Mouse (Mus musculus): Measurements from ENCODE around the gene Uck1.
A peak's percentile ranks its signal among the peaks of the same experiment; 100 is the strongest.
"Not testable (repeated sequence)": the region's sequence is repeated elsewhere in the genome, so short reads cannot be mapped to it uniquely, and the experiment has no call there.

Uck1 gene

DNA sequence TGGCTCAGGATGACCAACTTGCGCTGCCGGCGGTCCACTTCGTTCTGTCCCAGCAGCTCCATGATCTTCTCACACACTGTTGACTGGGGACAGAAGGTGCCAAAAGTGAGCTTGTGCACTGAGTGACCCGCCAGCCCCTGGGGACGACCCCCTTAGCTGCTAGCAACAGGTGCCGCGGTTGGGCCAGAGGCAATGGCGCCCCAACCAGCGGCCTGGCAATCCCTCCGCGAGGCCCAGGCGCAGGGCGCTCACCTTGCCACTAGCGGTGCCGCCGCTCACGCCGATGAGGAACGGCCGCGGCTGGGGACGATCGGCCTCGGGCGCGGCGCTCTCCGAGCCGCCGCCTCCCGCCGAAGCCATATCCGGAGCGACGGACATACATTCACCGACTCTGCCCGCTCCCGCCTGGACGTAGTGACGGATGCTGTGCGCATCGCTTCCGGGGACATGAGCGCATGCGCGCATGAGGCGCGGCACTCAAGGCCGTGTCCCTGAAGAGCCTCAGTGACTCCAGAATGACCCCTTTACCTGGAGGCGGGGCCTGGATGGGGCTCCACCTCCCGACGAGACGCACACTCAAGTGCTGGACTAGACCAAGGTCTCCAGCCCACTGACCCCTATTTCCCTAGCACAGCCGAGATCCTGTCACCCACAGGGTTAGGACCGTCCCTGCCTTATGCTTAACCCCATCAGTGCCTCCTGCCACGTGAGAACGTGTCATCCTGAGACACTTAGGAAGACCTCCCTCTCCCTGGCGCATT, at the start of gene Uck1:
Gene Uck1 (minus strand): TSS at position 503 of the 761 bp plus-strand sequence.
- DNase-seq = peak; percentile 94

DNA sequence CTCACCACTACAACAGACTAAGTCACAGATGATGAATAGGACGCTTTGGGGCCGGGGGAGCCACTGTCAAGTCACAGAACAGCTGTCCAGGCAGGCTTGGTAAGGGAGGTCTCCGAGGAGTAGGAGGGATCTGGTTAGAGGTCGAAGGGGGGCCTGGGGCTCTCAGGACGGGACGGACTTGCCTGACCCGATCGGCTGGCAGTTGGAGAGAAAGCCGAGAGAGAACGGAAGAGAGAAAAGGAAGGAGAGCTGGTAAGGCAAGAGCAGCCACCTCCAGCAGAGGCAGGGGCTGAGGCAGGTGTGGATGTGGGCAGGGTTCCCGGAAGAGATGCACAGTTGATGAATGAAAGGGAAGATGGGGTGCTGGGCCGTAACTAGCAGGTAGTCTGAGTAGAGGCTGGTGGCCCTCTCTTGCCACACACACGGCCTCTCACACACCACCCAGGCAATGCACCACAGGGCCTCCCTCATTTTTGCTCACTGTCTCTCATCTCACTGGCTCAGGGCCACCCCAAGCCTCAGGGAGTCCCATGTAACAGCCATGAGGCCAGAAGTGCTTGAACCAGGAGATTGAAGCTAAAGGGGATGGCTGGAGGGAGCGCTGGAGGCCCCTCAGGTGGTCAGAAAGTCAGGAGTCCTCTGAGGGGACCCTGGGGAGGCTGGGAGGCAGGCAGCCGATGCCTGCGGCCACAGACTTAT, 49.1 kb upstream of the Uck1 start:
- no peak for DNase-seq

DNA sequence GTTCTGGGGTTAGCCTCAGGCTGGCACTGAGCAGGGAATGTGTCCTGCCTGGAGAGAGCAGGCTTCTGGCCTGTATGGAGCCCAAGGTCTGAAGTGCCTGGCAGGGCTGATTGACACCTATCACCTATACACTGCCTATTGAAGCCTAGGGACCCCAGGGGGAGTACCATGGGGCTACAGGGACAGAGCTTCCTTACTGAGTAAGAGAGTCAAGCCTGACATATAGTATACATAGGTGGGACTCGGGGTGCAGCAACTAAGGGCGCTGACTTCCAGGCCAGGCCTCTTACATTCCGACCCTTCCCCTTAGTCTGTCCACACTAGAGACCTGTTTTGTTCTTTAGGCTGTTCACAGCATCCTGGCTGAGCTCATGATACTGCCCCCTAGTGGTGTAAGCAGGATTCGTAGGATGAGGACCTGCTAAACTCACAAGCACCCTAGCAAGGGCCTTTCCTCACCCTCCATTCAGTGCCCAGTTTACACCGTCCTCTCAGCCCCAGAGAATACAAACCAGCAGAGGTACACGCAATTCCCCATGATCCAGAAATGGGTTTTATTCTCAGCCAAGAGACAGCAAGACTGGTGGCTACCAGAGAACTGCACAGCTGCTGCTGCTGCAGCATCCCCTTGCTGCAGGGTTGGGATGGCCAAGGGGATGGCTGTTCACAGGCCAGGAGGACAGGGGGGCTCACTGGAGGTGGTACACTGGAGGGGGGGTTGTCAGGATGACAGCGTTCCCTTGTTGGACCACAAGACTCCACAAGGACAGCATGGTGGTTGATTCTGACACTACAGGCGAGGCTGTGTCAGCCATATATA, 48.2 kb upstream of the Uck1 start:
- DNase-seq = peak; percentile 76

DNA sequence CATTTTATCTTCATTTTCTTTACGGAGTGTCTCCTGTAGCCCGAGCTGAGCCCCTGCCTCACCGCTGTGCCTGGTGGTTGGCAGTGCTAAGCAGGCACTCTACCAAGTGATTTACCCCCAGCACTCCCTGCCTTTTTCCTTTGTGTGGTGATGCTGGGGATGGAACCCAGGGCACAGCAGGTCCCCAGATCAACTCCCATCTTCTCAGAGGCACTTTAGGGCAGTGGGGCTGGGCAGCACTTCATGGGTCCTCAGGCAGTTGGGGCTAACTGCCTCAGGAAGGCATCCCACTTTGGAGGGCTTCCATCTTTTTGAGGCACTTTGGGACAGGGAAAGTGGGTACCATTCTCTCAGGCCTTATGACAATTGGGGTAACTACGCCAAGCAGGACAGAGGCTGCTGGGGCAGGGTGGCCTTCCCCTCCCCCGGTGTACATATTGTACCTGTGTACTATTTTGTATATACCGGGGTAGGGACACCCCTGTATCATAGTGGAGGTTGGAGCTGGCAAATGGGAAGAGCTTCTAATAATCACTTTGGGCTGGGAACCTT, 47.4 kb upstream of the Uck1 start:
- no peak for DNase-seq

DNA sequence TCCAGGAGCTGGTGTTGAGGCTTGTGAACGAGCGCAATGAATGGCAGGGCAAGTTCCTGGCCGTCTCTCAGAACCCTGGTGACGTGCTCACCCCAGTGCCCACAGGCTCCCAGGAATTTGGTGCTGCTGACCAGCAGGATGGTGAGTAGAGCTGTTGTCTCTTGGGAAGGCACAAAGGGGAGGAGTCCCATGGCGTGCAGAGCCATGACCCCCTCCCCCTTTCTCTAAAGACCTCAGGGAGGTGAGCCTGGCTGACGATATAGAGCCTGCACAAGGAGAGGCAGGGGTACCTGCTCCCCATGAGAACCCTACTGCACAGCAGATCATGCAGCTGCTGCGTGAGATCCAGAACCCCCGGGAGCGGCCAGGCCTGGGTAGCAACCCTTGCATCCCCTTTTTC, 46.2 kb upstream of the Uck1 start:
- DNase-seq = no peak

DNA sequence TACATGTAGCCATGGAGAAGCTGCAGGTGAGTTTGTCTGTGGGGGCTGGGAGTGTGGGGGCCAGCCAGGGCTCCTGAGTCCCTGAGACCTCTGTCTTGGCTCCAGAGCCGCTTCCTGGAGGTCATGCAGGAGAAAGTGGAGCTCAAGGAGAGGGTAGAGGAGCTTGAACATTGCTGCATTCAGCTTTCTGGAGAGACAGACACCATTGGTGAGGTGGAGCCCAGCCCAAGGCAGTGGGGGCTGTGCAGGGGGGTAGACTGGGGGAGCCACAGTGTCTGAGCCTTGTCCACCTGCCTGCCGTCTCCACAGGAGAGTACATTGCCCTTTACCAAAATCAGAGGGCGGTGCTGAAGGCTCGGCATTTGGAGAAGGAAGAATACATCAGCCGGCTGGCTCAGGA, 45.7 kb upstream of the Uck1 start:
- no peak for DNase-seq

DNA sequence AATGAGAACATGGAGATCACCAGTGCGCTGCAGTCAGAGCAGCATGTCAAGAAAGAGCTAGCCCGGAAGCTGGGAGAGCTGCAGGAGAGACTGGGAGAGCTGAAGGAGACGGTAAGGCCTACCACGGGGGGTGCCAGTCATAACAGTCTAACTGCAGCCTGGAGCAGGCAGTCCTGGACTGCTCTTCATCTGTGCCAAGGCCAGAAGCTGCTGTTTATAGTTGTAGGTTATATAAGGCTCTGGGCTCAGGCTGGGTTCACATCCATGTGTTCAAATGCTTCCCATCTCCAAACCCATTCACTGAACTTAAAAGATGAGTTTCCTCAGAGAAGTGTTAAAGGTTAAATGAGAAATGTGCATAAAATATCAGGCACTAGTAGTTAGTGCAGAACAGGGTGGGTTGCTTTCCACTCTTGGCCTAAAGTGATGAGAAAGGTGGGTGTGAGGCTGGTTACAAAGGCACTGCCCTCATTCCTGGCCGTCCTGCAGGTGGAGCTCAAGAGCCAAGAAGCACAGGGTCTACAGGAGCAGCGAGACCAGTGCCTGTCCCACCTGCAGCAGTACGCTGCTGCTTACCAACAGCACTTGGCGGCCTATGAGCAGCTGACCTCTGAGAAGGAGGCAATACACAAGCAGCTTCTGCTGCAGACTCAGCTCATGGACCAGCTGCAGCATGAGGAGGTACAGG, 44.3 kb upstream of the Uck1 start:
- DNase-seq = peak; percentile 61

DNA sequence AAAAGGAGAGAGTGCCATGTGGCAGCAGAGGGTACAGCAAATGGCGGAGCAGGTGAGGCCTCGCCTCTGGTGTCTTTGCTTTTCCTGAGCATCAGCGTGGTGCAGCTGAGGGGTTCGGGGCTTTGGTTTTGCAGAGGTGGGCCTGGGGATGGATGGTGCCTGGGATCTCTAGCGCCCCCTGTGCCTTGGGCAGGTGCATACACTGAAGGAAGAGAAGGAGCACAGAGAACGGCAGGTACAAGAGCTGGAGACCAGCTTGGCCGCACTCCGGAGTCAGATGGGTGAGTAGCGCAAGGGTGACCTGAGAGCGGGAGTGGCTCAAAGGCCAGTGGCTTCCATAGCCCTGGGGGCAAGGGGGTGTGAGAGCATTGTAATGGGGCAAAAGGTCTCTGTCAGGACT, 43.0 kb upstream of the Uck1 start:
- DNase-seq = no peak

DNA sequence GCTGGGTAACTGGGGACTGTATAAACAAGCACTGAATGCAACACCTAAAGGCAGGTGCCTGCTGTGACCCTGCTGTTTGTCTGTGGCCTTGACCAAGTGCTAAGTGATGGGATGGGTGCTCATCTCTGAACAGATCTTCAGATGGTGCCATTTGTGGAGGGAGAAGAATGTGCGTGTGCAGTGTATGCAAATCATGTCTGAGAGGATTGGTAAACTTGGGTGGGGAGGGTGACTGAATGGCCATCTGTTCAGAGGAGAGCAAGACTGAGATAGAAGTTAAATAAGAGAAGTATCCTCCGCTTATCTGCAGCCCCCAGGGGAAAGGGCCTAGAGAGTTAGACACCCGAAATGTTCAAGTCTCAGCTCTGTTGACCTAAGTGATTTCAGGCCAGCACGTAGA, 39.5 kb upstream of the Uck1 start:
- DNase-seq = no peak

DNA sequence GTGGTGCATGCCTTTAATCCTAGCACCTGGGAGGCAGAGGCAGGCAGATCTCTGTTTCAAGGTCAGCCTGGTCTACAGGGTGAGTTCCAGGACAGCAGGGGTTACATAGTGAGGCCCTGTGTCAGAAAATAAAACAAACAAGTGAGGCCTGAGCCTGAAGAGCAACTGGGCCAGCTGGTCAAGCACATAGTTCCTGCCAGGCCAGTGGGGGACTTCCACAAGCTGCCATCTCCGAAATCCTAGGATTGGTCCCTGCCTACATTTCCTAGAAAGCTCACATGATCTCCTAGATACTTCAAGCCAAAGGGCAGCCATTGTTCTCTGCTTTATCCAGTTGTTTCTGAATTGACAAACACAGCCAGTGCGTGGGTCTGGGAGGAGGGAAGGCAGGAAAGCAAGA, 35.9 kb upstream of the Uck1 start:
- not testable (repeated sequence) for DNase-seq

DNA sequence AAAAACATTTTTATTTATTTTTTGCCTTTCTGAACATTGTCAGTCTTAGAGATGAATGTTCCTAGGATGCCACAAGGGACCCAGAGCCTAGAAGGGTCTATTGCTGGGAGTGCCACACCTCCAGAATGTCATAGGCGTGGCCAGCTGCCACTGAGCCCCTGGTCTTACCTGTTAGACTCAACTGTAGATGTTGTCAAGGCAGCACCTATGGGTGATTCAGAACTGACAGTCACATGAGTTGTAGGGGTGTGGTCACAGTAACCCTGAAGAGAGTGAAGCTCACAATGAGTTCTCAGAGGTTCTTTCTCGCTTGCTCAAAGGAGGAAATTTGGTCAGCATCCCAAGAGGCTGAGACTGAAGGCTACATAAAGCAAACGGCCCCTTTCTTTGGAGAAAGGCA, 35.3 kb upstream of the Uck1 start:
- no peak for DNase-seq

DNA sequence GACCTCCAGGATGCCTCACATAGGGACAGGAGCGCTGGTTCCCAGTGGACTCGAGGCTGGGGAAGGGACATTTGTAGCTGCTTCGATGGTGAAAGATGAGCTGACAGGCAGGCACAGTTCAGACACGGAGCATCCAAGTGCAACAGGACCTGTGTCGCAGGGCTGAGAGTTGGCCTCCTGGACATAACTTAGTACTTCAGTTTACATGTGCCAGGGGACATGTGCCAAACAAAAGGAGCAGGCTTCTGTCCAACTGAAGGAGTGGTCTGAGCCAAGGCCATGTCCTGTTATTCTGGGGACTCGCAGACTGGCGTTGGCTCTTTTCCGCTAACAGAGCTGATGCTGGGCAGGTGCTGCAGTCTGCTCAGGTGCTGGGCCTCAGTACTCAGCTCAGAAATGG, 34.4 kb upstream of the Uck1 start:
- DNase-seq = peak; percentile 72

DNA sequence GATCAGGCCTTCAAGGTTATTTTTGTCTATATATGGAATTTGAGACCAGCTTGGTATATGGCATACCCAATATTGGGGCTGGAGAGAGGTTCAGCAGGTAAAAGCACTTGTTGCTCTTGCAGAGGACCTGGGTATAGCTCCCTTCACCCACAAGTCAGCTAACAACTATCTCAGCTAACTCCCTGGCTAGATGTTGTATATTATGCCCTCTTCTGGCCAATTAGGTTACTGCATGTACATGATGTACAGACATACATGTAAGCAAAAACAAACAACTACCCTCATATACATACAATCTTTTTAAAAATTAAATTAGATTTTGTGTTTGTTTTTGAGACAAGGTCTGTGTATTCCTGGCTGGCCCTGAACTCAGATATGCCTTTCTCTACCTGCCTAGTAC, 29.6 kb upstream of the Uck1 start:
- DNase-seq = peak; percentile 81

DNA sequence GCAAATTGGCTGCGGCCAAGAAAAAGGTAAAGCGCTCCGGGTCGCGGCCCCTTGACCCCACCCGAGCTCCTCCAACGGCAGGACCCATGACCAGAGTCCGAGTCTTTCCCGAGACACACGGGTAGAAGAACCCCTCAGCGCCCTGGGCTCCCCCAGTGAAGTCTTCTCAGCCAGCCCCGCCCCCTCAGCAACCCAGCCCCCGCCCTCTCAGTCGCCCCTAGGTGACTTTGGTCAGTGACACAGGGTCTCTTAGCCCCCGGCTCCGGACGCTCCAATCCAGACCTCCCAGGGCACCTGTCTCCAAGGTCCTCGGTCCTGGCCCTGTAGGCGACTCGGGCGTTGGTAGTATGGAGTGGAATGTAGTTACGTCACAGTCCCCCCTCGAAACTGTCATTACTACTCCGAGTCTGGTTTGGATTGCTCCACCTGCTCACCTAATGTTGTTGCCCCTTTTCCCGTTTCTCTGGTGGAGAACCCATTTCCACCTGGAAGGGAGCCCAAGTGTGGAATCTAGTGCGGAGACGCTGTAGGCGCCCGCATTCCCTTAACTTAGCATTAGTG, 28.5 kb upstream of the Uck1 start:
- DNase-seq = peak; percentile 57

DNA sequence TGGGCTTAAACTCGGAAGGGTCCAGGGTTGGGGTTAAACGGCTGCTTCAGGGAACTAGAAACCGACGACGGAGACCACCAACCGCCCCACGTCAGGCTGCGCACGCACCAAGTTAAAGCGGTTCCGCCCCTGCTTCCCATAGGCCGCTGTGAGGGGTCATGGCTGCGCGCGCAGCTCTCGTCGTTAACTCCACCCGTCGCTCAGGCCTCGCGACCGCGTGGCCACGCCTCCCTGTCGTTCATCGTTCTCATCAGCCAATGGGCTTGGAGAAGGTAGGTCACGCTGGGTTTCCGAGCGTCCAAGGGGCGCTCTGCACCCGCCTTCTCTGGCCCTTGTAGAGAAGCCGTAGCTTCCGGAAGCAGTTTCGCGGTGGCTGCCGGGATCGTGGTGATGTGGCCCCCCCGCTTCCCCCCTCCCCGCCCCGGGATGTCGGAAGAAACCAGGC, 28.0 kb upstream of the Uck1 start, which contains the start of gene Swi5:
Gene Swi5 (minus strand): TSS at position 153 of the 445 bp plus-strand sequence.
- DNase-seq = peak; percentile 100

DNA sequence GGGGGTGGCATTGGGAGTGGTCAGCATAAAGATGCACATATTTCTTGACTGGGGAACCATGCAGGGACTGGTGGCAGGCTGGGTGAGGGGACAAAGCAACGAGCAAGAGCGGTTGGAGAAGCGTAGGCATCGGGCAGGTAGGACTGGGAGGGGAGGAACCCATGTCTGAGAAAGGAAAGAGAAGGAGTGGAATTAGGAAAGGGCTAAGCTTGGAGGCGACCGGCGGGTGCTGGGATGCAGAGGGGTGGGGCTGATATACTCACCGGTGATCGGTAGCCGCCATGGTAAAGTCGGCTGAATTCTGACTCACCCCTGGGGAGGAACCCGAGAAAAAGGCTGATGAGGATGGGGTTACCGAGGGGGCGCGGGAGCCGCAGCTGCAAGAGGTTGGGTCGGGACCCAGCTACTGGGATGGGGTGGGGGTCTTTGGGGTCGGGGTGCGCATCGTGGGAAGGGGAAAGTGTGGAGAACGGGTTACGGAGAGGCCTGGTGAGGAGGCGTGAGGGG, 27.4 kb upstream of the Uck1 start, which contains the start of gene Golga2:
Gene Golga2 (plus strand): TSS at position 51 of the 507 bp plus-strand sequence.
- no peak for DNase-seq

DNA sequence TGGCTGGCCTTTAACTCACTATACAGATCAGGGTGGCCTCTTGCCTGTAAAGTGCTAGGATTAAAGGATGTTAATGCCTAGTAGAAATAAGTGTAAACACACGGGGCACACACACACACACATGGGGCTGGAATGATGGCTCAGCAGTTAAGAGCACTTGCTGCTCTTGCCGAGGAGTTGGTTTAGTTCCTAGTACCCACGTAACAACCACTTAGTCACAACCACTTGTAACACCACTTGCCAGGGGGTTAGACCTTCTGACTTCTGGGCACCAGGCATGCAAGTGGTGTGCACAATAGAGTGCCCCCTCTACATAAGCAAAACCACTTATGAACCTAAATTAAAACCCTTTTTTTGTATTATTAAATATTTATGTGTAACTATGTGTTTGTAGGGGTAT, 24.0 kb upstream of the Uck1 start:
- peak; percentile 56 for DNase-seq

DNA sequence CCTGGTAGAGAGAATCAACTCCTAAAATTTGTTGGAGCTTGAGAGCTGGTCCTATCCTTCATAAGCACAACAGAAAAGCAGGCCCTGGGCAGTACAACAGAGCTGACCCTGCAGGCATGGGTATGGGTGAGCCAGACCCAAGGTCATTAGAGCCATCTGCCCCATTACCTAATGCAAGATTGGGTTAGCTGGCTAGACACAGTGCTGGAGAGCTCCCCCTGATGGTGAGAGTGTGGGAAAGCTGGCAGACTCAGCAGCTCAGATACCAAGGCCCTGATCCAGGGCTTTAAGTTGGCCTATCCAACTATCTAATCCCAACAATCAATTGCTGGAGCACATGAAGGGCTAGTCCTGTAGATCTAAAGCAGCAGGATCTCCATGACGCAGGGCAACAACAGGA, 22.8 kb upstream of the Uck1 start:
- peak; percentile 76 for DNase-seq

DNA sequence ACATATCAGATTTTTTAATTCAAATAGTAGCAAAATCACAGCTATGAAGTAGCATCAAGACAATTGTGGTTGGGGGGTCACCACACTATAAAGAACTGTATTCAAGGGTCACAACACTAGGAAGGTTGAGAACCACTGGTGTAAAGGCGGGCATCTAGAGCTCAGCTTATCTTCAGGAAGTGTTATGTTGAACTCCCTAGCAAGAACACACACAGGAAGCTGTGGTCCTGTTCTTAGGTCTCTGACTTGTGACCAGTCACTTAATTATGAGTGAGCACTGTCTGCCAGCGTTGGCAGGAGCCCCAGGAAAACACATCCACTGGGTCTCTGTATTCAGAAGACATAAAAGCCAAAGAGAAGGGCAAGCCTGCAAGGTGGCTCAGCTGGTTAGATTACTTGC, 22.3 kb upstream of the Uck1 start:
- DNase-seq = no peak

DNA sequence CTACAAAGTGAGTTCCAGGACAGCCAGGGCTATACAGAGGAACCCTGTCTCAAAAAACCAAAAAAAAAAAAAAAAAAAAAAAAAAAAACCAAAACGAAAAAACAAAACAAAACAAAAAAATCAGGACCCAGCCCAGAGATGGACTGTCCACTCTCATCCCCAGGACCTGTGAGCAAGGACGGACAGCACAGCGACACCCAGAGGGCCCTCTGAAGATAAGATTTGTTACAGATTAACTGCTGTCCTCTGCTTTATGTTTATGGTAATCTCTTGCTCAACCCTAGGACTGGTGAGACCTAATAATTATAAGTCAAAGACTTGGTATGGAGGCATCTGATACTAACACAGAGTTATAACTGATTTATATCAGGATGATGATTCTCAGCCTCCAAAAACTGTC, 15.9 kb upstream of the Uck1 start:
- DNase-seq = no peak

DNA sequence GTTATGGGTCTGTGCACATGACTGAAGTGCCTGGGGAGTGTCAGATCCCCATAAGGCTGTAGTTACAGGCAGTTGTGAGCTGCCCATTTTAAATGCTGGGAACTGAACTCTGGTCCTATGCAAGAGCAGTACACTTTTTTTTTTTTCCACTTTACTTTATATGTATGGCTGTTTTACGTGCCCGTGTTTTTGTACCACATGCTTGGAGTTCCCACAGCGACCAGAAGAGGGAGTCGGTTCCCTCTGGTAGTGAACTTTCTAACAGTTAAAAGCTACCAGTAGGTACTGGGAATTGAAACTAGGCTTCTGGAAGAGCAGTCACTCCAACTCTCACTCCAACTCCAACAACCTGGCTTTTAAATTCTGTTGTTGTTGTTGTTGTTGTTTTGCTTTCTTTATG, 676 bp upstream of the Uck1 start:
- peak; percentile 79 for DNase-seq

Data from lung, postnatal 36 days (tissue).